ENCODE assay signal across 8 mouse cellular contexts in the genomic region with DNA sequence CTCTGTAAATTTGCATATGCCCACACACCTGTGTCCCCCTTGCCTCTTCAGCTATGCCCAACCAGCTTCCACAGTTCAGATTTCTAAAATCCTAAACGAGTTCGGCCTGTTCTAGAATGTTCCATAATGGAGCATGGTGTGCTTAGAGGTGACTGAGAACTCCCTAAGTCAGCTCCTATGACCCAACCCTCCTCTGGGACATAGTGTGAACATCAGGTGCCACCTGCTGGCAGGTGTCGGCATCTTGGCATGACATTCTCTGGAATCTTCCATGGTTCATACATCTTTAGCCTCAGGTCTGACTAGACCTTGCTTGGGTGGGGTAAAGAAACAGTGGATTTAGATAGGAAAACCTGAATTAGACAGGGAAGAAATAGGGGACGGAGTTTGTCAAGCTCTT. TPM values are rescaled to one million over a fixed set of nuclear protein-coding genes. Genes with fewer than 3 reads are reported as not detected.
DNase-seq lines count a peak whose midpoint lies in the region; ATAC-seq and TF ChIP-seq lines count a peak whose summit lies in the region.

No protein-coding gene starts in this region.

- no peaks in the 10 kb centered on the region for H3K36me3 ChIP-seq in liver, embryonic 14.5 days (replicated peaks; ENCODE audit: control insufficient read depth, insufficient read depth, low read depth)
- no peaks in the 10 kb centered on the region for H3K36me3 ChIP-seq in stomach, embryonic 14.5 days (ENCODE audit: control insufficient read depth, insufficient read depth, low read length)

- peaks cover 15 to 18% of the 10 kb centered on the region in 2 experiments for H3K4me1 ChIP-seq in liver, embryonic 14.5 days (replicated peaks; ENCODE audit: control insufficient read depth in 2 of 2, insufficient read depth in 2 of 2, low read length in 1 of 2)
- no peaks in the 10 kb centered on the region for H3K4me1 ChIP-seq in stomach, embryonic 14.5 days (ENCODE audit: control insufficient read depth, insufficient read depth, low read length)

- H3K27me3 ChIP-seq in liver, embryonic 14.5 days (ENCODE audit: control insufficient read depth, insufficient read depth, low read length) = no peaks in the 10 kb centered on the region
- no peaks in the 10 kb centered on the region for H3K27me3 ChIP-seq in stomach, embryonic 14.5 days (ENCODE audit: control insufficient read depth, insufficient read depth, low read length)

- peak overlapping the region; percentile 58 for H3K4me2 ChIP-seq in liver, embryonic 14.5 days (ENCODE audit: low read depth)
- no peak overlapping the region for H3K4me2 ChIP-seq in stomach, embryonic 14.5 days (replicated peaks; ENCODE audit: low read depth, low read length)

- peak; percentile 91 for TF ChIP-seq CTCF in liver, embryonic 14.5 days (IDR thresholded peaks at IDR 0.05; ENCODE audit: low read depth)

- 56% methylated on average over 4 of the region's 4 CpGs for WGBS in liver, embryonic 14.5 days (ENCODE audit: insufficient replicate concordance)
- 78% methylated on average over 4 of the region's 4 CpGs for WGBS in stomach, embryonic 14.5 days

- no peaks in the 10 kb centered on the region for H3K9me3 ChIP-seq in liver, embryonic 14.5 days (ENCODE audit: control insufficient read depth, low read length)
- H3K9me3 ChIP-seq in stomach, embryonic 14.5 days (ENCODE audit: control insufficient read depth, low read depth, low read length) = no peaks in the 10 kb centered on the region; the same call in 1 of the 2 replicates

- DNase-seq in embryo, embryonic 10 days (ENCODE audit: low spot score) = peak; percentile 51
- no peak for DNase-seq in embryo, embryonic 9.5 days (ENCODE audit: extremely low spot score)
- peak; percentile 34 for DNase-seq in embryo, embryonic 11 days
- peak; percentile 55 to 72 (median 59) for DNase-seq in liver, embryonic 14.5 days (ENCODE audit: low read depth in 3 of 3, low spot score in 3 of 3)
- no peak for DNase-seq in frontal cortex, postnatal 25 days (ENCODE audit: low spot score in 2 of 2)
- DNase-seq in left cerebral cortex, postnatal 36 days (ENCODE audit: low spot score in 2 of 2) = no peak

- H3K9ac ChIP-seq in liver, embryonic 14.5 days (replicated peaks) = peak overlapping the region; percentile 55; the same call in 1 of the 2 replicates
- no peak overlapping the region for H3K9ac ChIP-seq in stomach, embryonic 14.5 days (replicated peaks; ENCODE audit: low read depth, low read length)

- intact Hi-C loops in left cerebral cortex, postnatal 36 days (cut with DNase I) = no loop called here

- ATAC-seq in CD4-positive, CD25-positive, alpha-beta regulatory T cell, adult 4 months = peak; percentile 47
- peak; percentile 48 for ATAC-seq in liver, embryonic 14.5 days (ENCODE audit: insufficient read depth)
- 0 out of 2 replicates have a peak, but pooled peaks have one; percentile 26 for ATAC-seq in stomach, embryonic 14.5 days (ENCODE audit: insufficient number of reproducible peaks, insufficient read depth, low FRiP score, low read depth)

- peak overlapping the region; percentile 93 for H3K27ac ChIP-seq in liver, embryonic 14.5 days
- H3K27ac ChIP-seq in stomach, embryonic 14.5 days (ENCODE audit: low read length) = no peak overlapping the region

- no peak; the same call in 1 of the 2 replicates for TF ChIP-seq EP300 in liver, embryonic 14.5 days (IDR thresholded peaks at IDR 0.05; ENCODE audit: low read depth)

- H3K4me3 ChIP-seq in liver, embryonic 14.5 days (ENCODE audit: insufficient read depth in 1 of 2, low read depth in 2 of 2, low read length in 2 of 2) = no peak overlapping the region
- no peak overlapping the region for H3K4me3 ChIP-seq in stomach, embryonic 14.5 days (ENCODE audit: low read depth, low read length)

RNA-seq across cellular contexts. Expression of a gene that starts 15.9 kb away (rescaled TPM):
- polyA plus RNA-seq in CD4-positive, CD25-positive, alpha-beta regulatory T cell, adult 4 months (2017; shearing (Covaris generic)) = under 1 TPM; 0.28 to 0.37 TPM
- 1.7 and 2.1 TPM in 2 replicates for polyA plus RNA-seq in liver, embryonic 14.5 days (2012; rRNA removed)
- 3.2 and 4.0 TPM in 2 replicates for polyA plus RNA-seq in liver, embryonic 14.5 days (2014; fragmentation: Nextera tagmentation; extraction: Ambion mirVana)
- polyA plus RNA-seq in stomach, embryonic 14.5 days (2014; fragmentation: Nextera tagmentation; extraction: Ambion mirVana) = 1.2 and 1.6 TPM in 2 replicates
- not detected for total RNA-seq in left cerebral cortex, postnatal 36 days (2021)

RNA-seq across cellular contexts. Expression of a gene that starts 19.1 kb away (rescaled TPM):
- polyA plus RNA-seq in CD4-positive, CD25-positive, alpha-beta regulatory T cell, adult 4 months (2017; shearing (Covaris generic)) = not detected
- 0.12 and 0.17 TPM in 2 replicates for polyA plus RNA-seq in liver, embryonic 14.5 days (2012; rRNA removed)
- polyA plus RNA-seq in liver, embryonic 14.5 days (2014; fragmentation: Nextera tagmentation; extraction: Ambion mirVana) = 0.08 and 0.85 TPM in 2 replicates
- 0.45 and 0.57 TPM in 2 replicates for polyA plus RNA-seq in stomach, embryonic 14.5 days (2014; fragmentation: Nextera tagmentation; extraction: Ambion mirVana)
- 1 to 10 TPM in 1 of 2 experiments, under 1 TPM in 1; 0.15 to 2.0 TPM for total RNA-seq in left cerebral cortex, postnatal 36 days (2021)

Comparison
In these comparisons a context has a peak if more than half of its experiments do, and no peak if none do; other contexts are left out.
1. DNase-seq: peak in embryo, embryonic 10 days (single experiment), embryo, embryonic 11 days (single experiment) and liver, embryonic 14.5 days (3 of 3); none in embryo, embryonic 9.5 days (single experiment), frontal cortex, postnatal 25 days (0 of 2) and left cerebral cortex, postnatal 36 days (0 of 2).
2. Peak in every context shown above with its lines, with median percentiles within 50 percentile points of each other: ATAC-seq.